Mouse (Mus musculus): ENCODE measurements at regions not wholly inside any gene's neighbourhood (a gene's known extent, or its start where the extent isn't known, plus 50 kb on each side); places are given as distances from the start of the nearest gene placed in this dataset.

DNA sequence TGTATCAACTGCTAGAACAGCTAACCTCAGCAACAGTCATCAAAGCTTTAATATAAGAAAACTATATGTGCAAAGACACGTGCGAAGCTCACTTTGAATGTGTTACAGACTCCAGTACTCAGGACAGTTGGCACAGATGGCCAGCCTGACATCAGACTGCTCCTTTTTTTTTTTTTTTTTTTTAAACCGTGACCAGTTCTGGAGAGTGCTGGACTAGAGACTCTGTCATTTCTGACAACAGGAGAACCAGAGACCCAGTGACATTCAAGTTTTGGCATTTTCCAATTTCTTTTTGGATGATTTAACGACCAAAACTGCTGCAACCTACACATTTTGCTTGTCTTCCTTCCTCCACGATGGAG is 371.5 kb upstream of the Nr5a2 start:
- WGBS: 60% methylated on average over 5 of the region's 5 CpGs
- H3K9me3 ChIP-seq (ENCODE audit: control insufficient read depth): no peaks in the 10 kb centered on the region
- H3K27me3 ChIP-seq (replicated peaks; ENCODE audit: control insufficient read depth, insufficient read depth, low read length): no peaks in the 10 kb centered on the region
- no peaks in the 10 kb centered on the region for H3K4me1 ChIP-seq (replicated peaks; ENCODE audit: control insufficient read depth, insufficient read depth, low read length)
- no peak overlapping the region for H3K9ac ChIP-seq (ENCODE audit: low read depth, low read length)
- no peak overlapping the region for H3K27ac ChIP-seq (ENCODE audit: low read depth, low read length)
- ATAC-seq: no peak
- no peak overlapping the region for H3K4me2 ChIP-seq (replicated peaks; ENCODE audit: low read depth)
- H3K4me3 ChIP-seq (ENCODE audit: low read depth, low read length): no peak overlapping the region
- no peak for TF ChIP-seq CTCF (IDR thresholded peaks at IDR 0.05; ENCODE audit: low read depth)
- H3K36me3 ChIP-seq (ENCODE audit: control insufficient read depth, insufficient read depth): no peaks in the 10 kb centered on the region

DNA sequence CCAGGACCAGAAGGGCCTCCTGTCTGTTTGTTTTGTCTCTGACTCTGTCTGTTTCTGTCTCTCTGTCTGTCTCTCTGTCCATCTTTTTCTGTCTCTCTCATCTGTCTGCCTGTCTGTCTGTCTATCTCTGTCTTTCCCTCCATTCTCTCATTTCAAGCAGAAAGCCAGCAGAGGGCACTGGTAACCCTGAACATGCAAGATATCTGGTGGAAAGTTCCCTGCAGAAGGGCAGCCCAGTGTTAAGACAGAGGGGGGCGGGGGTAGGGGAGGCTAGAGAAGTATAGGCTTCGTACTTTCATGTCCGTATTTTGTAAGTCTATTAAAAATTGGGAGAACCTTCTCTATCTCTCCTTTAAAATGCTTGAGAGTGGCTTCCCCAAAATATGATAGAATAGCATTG is 370.4 kb upstream of the Nr5a2 start:
- ATAC-seq: no peak
- no peak overlapping the region for H3K4me3 ChIP-seq (ENCODE audit: low read depth, low read length)
- TF ChIP-seq CTCF (IDR thresholded peaks at IDR 0.05; ENCODE audit: low read depth): peak; percentile 76
- no peak overlapping the region for H3K9ac ChIP-seq (ENCODE audit: low read depth, low read length)
- 50% methylated on average over 3 of the region's 3 CpGs for WGBS
- no peak overlapping the region for H3K27ac ChIP-seq (ENCODE audit: low read depth, low read length)
- H3K9me3 ChIP-seq (ENCODE audit: control insufficient read depth): no peaks in the 10 kb centered on the region
- H3K4me1 ChIP-seq (replicated peaks; ENCODE audit: control insufficient read depth, insufficient read depth, low read length): no peaks in the 10 kb centered on the region
- H3K27me3 ChIP-seq (replicated peaks; ENCODE audit: control insufficient read depth, insufficient read depth, low read length): no peaks in the 10 kb centered on the region
- H3K4me2 ChIP-seq (replicated peaks; ENCODE audit: low read depth): no peak overlapping the region
- no peaks in the 10 kb centered on the region for H3K36me3 ChIP-seq (ENCODE audit: control insufficient read depth, insufficient read depth)

DNA sequence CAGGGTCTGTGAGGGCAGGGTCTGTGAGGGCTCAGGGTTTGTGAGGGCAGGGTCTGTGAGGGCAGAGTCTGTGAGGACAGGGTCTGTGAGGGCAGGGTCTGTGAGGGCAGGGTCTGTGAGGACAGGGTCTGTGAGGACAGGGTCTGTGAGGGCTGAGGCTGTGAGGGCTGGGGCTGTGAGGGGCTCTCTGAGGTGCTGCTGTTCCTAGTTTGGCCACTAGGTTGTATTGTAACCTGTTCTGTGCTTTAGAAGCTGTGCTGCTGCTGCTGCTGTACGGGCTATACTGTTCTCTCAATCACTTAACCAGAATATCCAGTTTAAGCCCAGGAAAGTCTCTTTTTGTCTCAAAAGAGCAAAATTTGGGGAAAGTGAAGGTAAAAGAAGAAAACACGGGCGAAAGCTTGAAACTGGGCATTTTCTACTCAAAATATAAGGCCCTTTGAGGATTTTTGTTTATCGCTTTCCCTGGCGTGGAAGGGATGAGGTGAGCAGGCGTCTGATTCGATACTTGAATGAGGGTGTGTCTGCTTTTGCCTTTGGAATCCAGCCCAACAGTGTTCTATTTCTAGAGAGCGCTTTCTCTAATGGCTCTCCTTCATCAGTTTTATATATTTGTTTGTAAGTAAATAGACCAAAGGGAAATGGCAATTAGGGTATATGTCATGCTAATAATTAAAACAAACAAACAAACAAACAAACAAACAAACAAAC is 363.8 kb upstream of the Nr5a2 start:
- Histone ChIP-seq H3K27ac (ENCODE audit: low read depth, low read length) (no peak overlapping the region), H3K27me3 (replicated peaks; ENCODE audit: control insufficient read depth, insufficient read depth, low read length) (no peaks in the 10 kb centered on the region), H3K36me3 (ENCODE audit: control insufficient read depth, insufficient read depth) (no peaks in the 10 kb centered on the region), H3K4me2 (replicated peaks; ENCODE audit: low read depth) (peak overlapping the region; percentile 41), H3K4me3 (ENCODE audit: low read depth, low read length) (no peak overlapping the region), H3K4me1 (replicated peaks; ENCODE audit: control insufficient read depth, insufficient read depth, low read length) (no peaks in the 10 kb centered on the region), H3K9ac (ENCODE audit: low read depth, low read length) (no peak overlapping the region), H3K9me3 (ENCODE audit: control insufficient read depth) (no peaks in the 10 kb centered on the region)
- 33% methylated on average over 8 of the region's 8 CpGs for WGBS
- ATAC-seq: no peak
- peak; percentile 68 for TF ChIP-seq CTCF (IDR thresholded peaks at IDR 0.05; ENCODE audit: low read depth)

DNA sequence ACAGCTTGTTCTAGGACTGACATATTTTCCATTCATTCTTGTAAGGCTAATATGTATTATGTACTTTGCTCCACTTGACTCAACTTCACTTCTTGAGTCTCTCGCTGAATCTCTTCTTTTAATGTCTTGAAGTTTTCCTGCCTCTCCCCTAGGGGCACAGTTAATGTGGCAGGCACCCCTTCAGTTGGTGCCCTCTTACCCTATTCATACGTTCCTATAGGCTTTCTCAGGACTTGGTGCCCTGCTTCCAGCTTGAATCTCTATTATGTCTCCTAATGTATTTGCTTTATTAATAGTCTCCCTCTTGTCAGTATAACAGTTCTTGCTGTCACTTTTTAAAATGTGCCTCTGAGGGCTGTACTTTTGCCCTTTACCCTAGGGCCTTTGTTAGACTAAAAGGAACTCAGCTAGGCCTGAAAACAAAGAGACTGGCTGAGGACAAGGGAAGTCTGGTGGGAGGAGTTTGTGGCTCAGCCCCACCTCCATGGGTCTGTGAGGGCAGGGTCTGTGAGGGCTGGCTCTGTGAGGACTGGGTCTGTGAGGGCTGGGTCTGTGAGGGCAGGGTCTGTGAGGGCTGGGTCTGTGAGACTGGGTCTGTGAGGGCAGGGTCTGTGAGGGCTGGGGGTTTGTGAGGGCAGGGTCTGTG is 362.9 kb upstream of the Nr5a2 start:
- H3K27ac ChIP-seq (ENCODE audit: low read depth, low read length): no peak overlapping the region
- H3K9me3 ChIP-seq (ENCODE audit: control insufficient read depth): no peaks in the 10 kb centered on the region
- H3K4me3 ChIP-seq (ENCODE audit: low read depth, low read length): no peak overlapping the region
- 63% methylated on average over 2 of the region's 2 CpGs for WGBS
- no peaks in the 10 kb centered on the region for H3K4me1 ChIP-seq (replicated peaks; ENCODE audit: control insufficient read depth, insufficient read depth, low read length)
- no peak for ATAC-seq
- no peak for TF ChIP-seq CTCF (IDR thresholded peaks at IDR 0.05; ENCODE audit: low read depth)
- no peaks in the 10 kb centered on the region for H3K36me3 ChIP-seq (ENCODE audit: control insufficient read depth, insufficient read depth)
- H3K27me3 ChIP-seq (replicated peaks; ENCODE audit: control insufficient read depth, insufficient read depth, low read length): no peaks in the 10 kb centered on the region
- H3K4me2 ChIP-seq (replicated peaks; ENCODE audit: low read depth): no peak overlapping the region
- no peak overlapping the region for H3K9ac ChIP-seq (ENCODE audit: low read depth, low read length)

DNA sequence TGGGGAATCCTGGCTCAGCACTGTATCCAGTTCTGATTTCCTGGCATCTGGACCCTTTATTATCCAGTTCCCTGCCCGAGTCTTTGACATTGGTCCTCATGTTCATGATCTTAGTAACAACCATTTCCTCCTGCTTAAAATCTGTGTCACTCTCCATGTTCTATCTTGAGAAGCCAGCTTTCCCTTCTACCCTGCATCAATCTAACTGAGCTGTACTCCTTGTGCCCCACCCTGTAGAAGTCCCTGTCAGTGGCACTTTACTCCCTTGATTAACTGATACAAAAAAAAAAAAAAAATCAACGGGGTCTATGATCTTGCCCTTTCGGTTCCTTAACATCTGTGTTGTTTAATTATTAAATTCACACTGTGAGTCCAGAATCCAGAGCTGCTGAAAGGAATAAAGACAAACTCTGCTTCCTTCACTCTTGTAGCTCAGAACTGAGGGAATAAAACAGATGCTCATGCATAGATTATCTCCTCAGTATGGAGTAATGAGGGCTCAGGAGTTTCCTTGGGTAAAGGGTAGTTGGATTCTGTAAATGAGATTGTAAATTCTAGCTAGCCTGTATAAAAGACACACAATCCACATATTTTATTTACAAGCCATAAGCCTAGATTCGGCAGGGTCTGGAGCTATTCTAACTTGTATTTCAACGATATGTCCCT is 342.6 kb upstream of the Nr5a2 start:
- no peaks in the 10 kb centered on the region for H3K9me3 ChIP-seq (ENCODE audit: control insufficient read depth)
- H3K4me3 ChIP-seq (ENCODE audit: low read depth, low read length): no peak overlapping the region
- no peaks in the 10 kb centered on the region for H3K27me3 ChIP-seq (replicated peaks; ENCODE audit: control insufficient read depth, insufficient read depth, low read length)
- no peaks in the 10 kb centered on the region for H3K36me3 ChIP-seq (ENCODE audit: control insufficient read depth, insufficient read depth)
- ATAC-seq: no peak
- WGBS: 66% methylated on average over 5 of the region's 5 CpGs
- H3K27ac ChIP-seq (ENCODE audit: low read depth, low read length): no peak overlapping the region
- no peak overlapping the region for H3K4me2 ChIP-seq (replicated peaks; ENCODE audit: low read depth)
- H3K9ac ChIP-seq (ENCODE audit: low read depth, low read length): no peak overlapping the region
- H3K4me1 ChIP-seq (replicated peaks; ENCODE audit: control insufficient read depth, insufficient read depth, low read length): no peaks in the 10 kb centered on the region
- TF ChIP-seq CTCF (IDR thresholded peaks at IDR 0.05; ENCODE audit: low read depth): no peak

DNA sequence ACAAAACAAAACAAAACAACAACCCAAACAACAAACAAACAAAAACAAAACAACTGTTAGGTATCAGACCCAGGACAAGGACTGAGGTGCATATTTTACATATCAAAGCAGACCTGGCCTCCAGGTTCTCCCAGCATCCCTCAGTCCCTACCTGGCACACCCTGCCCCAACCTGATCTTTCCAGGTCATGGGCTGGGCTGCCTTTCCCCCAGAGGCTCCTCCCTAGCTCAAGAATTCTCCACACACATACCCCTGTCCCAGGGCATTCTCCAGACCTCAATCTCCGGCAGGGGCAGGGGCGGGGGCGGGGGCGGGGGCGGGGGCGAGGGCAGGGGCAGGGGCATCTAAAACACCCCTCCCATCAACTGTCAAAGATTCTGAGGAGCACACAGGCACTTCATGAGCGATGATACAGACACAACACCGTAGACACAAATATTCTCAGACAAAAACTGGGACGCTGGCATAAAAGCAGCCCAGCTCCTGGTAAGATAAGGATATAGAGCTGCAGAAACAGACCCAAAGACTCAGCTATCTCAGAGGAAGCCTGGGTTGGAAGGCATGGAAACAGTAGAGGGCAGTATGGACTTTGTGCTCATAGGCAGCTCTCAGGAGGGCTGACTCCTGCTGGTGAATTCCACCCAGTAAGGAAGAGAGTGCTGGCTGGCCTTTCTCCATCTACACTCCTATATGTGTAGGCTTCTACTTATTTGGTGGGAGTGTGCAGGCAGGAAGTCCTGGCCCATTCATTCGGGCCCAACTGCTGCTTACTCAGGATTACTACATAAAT is 337.7 kb upstream of the Nr5a2 start:
- Histone ChIP-seq H3K4me2 (replicated peaks; ENCODE audit: low read depth) (no peak overlapping the region), H3K4me3 (ENCODE audit: low read depth, low read length) (no peak overlapping the region), H3K9me3 (ENCODE audit: control insufficient read depth) (no peaks in the 10 kb centered on the region), H3K4me1 (replicated peaks; ENCODE audit: control insufficient read depth, insufficient read depth, low read length) (no peaks in the 10 kb centered on the region), H3K36me3 (ENCODE audit: control insufficient read depth, insufficient read depth) (no peaks in the 10 kb centered on the region), H3K27me3 (replicated peaks; ENCODE audit: control insufficient read depth, insufficient read depth, low read length) (no peaks in the 10 kb centered on the region), H3K27ac (ENCODE audit: low read depth, low read length) (no peak overlapping the region), H3K9ac (ENCODE audit: low read depth, low read length) (no peak overlapping the region)
- peak; percentile 66 for TF ChIP-seq CTCF (IDR thresholded peaks at IDR 0.05; ENCODE audit: low read depth)
- no peak for ATAC-seq
- WGBS: 57% methylated on average over 10 of the region's 10 CpGs
